Mouse (Mus musculus): ENCODE results near the gene Prss28. TPM values are rescaled to one million over a fixed set of nuclear protein-coding genes. Genes with fewer than 3 reads are reported as not detected.
A peak's percentile ranks its signal among the peaks of the same experiment; 100 is the strongest.

The Prss28 gene
- not detected in 2 replicates for polyA plus RNA-seq (2012; rRNA removed)

DNA sequence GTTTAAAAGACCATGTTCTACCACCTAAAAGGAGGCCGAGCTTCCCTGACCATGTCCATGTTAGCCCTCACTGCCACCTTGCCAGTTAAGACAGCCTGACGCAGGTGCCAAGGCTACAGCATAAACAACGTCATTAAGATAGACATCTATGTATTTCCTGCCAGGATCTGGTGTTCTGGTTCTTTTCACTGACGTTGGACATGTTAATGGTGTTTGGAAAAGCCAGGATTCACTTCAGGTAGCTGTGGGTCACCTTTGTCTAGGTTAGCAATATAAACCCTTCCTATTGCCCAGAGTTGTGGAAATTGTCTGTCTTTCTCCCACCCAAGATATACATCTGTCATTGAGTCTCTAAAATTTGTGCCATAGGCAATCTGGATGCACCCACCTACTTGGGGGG lies at the start of gene Prss28:
Gene Prss28 (plus strand): TSS at position 301 of the 400 bp plus-strand sequence.
- no peak for DNase-seq (ENCODE audit: low read depth)

DNA sequence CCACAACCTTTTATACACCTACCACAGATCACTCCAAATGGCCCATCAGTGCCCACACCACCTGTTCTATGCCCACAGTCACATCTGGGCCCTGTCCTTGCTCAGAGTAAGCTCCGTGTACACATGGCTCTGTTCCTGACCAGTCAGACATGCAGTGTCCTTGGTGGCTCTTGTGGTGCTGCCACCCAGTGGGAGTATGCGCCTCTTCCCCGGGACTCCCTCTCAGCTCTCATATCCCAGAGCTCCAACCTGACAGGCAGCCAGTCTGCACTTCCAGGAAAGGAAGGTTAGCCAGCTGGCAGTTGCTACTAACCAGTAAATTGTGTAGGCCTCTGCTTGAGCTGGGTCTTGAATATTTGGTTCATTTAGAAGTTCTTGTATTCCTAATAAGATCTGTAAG lies 44.0 kb upstream of the Prss28 start:
- no peak for DNase-seq (ENCODE audit: low read depth)

DNA sequence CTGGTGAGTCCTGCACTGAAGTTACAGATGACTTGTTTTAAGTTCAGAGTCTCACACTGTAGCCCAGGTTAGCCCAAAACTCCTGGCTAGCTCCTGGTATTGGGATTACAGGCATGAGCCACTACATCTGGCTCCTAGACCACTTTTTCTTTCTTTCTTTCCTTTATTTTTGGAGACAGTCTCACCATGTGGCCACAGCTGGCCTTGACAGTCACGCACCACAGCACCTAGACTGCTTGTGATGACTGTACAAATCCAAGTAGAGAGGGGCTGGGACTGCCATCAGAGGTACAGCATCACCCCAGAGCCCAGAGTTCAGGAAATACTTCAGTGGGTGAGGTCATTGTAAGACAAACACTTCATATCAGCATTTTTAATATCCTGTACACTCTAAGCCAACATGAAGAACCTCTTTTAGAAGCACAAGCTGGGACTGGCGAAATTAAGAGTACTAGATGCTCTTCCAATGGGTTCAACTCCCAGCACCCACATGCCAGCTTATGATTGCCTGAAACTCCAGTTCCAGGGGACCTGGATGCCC lies 37.6 kb upstream of the Prss28 start:
- no peak for DNase-seq (ENCODE audit: low read depth)

DNA sequence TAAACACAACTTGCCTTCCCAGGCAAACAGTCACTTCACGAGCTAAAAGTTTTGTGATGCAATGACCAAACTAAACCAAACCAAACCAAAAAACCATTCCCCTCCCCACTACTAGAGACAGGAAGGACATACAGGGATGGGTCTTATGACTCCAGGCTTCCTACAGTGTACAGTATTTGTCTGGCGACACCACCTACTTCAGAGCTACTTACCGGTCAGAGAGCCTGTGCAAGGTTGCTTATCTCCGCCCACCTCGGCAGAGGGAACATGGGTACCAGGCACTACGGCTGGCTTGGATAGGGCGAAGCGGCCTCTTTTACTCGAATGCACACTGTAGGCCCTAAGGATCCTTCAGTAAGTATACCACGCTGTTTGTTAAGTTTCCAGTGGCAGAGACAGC lies 36.1 kb upstream of the Prss28 start:
- DNase-seq (ENCODE audit: low read depth) = no peak

DNA sequence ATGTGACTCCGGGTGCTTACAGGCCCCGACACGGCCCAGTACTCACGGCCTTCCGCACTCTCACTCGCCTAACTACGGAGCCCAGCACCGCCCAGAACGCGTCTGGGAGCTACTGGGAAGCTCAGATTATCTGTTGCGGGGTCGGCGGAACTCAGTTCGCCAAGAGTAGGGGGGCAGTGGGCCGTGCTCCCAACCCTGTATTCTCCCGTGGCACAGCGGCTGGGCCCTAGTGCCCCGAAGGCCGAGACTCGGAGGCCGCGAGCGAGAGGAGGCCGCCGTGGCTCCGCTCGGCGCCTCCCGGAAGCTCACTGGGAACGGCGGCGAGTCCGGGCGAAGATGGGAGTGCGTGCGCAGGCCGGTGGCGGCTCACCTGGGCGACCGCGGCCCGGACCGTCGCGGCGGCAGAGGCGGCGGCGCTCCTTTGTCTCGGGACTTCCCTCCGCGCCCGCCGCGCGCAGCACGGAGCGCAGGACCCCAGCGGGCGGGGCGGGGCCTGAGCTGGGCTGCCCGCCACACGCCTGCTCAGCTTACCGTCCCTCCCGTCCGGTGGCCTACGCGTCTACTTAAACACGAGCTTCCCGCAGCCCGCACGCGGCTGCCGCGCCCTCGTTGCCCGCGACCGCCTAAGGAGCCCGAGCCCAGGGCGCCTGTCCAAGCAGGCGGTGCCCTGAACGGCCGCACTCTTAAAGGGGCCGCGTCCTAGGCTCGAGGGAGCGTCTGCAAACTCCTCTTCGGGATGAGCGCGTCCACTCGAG lies 35.3 kb upstream of the Prss28 start:
- DNase-seq (ENCODE audit: low read depth) = no peak

DNA sequence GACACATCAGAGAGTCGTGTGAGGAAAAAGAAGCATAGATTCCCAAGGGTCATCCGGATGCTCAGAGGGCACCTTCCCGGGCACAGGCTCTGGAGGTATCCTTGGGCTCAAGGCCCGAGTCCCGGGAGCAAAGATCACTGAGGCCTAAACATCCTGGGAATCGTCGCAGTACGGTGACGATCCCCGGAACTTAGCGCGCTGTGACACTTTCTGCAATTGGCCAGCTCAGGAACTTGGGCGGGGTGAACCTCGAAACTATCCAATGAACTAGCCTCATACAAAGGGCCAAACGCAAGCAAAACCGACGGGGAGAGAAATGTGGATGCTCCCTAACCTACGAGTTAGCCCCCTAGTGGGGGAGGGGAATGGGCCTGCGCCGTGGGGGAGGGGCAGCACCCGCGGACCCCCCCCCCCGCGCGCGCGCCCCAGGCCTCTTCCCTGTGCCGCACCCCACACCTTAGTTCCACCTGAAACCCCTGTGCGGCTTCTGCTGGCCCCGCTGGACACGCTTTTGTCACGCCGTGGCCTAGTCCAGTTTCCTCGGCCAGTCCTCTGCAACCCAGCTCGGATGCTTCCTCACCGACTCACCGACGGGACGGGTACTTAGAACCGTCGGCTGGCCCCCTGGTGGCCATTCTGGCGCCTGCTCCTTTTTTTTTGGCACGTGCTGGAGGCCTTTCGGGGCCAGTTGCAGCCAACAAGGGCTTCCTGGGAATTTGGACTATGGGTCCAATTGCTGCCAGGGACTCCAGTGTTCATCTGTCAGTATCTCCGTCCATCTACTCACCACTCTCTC lies 34.5 kb upstream of the Prss28 start:
- peak; percentile 98 for DNase-seq (ENCODE audit: low read depth)

DNA sequence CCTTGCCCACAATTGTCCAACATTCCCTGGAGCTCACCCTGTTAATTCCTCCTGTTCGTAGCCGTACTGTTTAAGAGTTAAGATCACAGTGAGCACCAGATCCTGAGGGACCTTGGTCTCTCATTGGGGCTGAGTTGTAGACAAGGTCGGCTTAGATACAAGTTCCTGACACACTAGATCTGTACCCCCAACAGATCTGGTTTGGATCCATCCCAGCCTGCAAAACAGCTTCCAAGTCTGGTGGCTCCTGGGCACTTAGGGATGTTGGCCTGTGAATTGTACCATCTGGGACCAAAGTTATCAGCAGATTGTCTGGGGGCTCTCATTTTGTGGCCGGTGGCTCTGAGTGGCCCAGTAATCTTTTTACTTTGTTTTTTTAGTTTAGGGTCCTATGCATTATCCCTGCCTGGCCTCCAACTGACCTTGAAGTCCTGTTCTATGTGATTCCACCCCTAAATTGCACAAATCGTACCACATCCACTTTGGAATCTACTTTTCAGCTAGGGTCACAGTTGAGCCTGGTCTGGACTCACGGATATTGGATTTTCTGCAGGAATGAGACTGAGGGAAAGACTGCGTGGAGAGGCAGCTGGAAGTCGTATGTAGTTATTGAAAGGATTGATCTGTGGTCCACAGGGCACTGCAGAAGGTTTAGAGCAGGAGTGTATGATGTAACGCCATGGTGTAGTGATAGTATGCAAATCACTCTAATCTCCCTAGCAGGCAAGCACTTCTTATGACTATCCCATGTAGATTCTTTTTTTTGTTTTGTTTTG lies 33.7 kb upstream of the Prss28 start, which contains the start of gene Ube2i:
Gene Ube2i (minus strand): TSS at position 52 of the 776 bp plus-strand sequence.
- no peak for DNase-seq (ENCODE audit: low read depth)

DNA sequence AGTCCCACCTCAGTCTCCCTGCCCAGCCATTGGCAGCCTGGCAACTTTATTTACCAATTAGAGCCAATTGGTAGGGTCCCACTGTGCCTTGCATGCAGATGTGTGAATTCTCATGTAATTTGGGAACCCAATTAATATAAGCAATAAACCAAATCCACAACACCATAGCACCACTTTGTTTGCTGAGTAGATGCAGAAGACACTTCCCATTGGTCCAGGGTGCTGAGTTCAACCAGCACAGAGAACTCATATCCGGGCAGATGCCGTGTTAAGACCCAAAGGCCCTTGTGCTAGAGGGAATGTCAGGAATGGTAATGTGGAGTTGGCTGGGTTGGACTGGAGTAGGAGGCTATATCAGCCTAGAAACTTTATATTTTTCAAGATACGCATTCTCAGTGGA lies 32.6 kb upstream of the Prss28 start:
- no peak for DNase-seq (ENCODE audit: low read depth)

DNA sequence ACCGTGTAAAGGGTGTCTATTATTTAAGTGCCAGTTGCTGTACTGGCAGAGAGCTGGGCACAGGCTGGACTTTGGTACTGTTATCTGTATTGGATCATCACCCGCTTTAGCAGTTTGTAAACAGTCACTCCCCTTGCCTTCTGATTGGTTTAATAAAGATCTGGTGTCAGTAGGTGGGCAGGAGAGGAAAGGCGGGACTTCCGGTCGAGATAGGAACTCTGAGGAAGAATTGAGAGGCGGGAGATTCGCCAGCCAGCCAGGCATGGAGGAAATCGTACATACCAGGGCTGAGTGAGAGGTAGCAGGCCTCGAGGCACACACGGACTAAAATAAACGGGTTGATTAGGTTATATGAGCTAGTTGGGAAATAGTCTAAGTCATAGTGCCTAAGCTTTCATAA lies 26.3 kb upstream of the Prss28 start:
- DNase-seq (ENCODE audit: low read depth) = no peak

DNA sequence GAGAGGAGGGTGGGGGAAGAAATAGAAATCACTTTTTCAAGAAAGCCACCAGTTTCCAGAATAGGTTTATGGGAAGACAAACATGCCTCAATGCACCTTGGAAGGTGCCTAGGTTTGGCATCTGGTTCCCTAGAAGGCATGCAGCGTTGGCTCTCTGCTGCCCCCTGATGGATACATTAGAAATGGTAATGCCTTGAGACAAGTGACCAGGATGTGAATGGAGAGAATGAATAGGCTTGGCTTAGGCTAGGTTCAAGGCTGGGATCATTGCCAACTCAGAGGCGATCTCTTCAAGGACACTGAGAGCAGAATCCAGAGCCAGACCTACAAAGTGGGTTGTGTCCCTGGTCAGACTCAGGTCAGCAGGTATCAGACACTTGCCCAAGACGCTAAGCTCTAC lies 23.4 kb upstream of the Prss28 start:
- no peak for DNase-seq (ENCODE audit: low read depth)

DNA sequence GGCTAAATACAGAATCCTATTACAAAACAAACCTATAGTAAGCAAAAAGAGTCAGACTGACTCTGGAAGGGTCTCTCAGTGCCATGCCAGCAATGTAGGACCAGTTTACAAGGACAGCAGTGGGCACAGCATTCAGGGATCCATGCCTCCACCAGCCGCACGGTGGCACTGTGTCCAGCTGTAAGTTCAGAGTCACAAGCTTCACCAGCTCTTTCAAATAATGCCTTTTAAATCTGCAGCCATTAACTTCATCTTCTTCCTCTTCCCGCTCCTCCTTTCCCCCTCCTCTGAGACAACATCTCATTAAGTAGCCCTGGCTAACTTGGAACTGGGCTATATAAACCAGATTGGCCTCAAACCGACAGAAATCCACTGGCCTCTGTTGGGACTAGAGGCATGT lies 19.6 kb upstream of the Prss28 start:
- no peak for DNase-seq (ENCODE audit: low read depth)

DNA sequence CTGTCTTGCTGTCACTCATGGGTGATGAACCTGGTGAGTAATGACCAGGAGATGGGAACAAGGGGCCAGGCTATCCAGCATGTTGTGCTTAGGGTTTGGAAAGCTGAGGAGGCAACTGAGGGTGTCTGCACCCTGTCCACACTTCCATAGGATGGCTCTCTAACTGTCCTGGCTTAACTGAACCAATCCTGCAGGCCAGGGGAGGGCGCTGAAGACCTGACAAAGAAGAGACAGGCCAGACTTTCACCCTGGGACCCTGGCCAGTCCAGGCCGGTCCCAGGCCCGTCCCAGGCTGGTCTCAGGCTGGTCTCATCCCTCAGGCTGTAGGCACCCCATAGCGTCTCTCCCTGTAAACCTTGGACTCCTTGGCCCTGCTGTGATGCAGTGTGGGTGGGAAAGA lies 18.0 kb upstream of the Prss28 start:
- DNase-seq (ENCODE audit: low read depth) = no peak

DNA sequence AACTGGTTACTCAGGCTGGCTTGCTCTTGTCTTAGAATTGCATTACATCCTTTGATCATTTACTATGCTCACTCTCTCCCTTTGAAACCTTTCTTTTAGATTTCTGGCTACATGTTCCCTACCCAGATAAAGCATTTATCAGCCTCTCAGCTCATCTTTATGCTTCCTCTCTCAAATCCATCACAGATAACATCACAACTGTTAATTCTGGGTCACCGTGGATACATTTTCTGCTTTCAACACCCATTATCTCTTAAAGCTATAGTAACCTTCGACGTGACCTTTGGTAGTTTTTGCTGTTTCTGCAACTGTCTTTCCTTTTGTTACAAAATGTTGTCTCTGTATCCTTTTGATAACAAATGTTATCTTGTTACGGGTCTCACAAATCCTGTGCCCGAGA lies 15.0 kb upstream of the Prss28 start:
- no peak for DNase-seq (ENCODE audit: low read depth)

DNA sequence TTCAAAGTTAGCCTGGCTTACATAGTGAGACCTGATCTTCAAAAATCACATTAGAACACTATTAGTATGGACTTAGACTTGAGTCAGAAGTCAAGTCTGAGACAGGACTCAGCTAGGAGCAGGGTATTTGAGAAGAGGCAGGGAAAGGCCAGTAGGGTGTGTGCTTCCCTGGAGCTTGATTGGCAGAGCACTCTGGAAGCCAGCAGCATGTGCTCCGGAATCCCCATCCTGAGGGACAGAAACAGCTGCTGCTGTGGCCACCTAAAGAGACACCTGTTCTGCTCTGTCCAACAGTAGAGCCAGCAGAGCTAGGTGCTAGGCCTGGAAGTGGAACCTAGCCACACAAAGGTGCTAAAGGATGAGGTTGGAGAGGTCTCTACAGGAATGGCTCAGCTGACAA lies 14.3 kb upstream of the Prss28 start:
- DNase-seq (ENCODE audit: low read depth) = no peak

DNA sequence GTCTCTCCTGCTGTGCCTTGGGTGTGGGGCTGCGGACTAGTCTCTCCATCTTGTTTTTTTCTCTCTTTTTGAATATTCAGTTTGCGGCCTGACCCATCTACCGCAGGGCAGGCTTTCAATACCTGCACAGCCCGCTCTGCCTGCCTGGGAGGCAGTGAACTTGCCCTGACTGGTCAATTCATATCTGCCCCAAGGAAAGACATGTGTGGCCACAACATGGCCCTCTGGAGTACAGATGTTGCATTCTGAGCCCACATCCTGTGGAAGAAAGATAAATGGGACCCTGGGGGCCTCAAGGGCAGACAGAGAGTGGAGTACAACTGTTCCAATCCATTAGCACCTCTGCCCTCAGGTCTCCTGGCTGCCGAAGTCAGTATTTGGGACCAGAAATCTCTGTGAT lies 10.4 kb upstream of the Prss28 start, which contains the start of gene Prss34:
Gene Prss34 (plus strand): TSS at position 301 of the 400 bp plus-strand sequence.
- DNase-seq (ENCODE audit: low read depth) = no peak

DNA sequence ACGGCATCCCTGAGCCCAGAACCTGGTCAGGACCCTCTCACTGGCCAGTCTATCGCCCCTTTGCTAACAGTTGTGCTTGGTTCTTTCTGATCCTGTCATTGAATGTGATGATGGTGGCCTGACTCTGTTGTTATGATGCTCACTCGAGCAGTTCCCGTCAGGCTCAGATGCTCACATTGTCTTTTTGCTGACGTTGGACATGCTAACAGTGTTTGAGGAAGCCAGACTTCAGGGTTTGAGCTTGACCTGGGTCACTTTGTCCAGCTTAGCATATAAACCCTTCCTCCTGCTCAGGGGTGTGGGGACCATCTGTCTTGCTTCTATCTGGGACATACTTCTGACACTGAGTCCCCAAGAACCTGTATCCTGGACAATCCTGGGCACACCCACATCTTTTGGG lies 9.9 kb downstream of the Prss28 start, which contains the start of gene Prss29:
Gene Prss29 (plus strand): TSS at position 301 of the 400 bp plus-strand sequence.
- DNase-seq (ENCODE audit: low read depth) = no peak

DNA sequence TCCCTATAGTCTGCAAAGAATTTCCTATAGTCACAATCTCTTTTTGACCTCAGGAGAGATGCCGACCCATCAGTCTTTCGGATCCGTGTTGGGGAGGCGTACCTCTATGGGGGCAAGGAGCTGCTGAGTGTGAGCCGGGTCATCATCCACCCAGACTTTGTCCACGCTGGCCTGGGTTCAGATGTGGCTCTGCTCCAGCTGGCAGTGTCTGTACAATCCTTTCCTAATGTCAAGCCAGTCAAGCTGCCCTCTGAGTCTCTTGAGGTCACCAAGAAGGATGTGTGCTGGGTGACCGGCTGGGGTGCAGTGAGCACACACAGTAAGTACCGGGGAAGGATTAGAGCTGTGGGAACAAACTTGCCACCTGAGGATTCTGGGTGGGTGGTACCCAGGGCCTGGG lies 12.4 kb downstream of the Prss28 start:
- no peak for DNase-seq (ENCODE audit: low read depth)

DNA sequence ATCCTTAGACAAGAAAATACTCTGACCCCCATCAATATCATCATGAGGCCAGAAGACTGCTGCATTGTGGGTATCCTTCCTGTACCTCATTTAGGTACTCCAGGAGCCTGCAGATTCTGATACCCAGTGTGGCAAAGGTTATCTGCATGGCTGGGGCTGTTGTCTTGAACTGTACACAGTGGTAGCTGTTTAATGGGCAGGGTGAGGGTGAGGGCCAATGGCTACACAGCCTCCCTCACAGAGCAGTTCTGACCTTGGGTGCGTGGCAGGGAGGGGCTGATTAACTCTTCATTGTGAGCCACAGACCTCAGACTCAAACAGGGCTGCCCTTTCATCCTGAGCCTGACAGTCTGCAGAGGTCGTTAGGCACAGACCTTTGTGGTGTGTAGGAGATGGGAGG lies 14.5 kb downstream of the Prss28 start:
- no peak for DNase-seq (ENCODE audit: low read depth)

DNA sequence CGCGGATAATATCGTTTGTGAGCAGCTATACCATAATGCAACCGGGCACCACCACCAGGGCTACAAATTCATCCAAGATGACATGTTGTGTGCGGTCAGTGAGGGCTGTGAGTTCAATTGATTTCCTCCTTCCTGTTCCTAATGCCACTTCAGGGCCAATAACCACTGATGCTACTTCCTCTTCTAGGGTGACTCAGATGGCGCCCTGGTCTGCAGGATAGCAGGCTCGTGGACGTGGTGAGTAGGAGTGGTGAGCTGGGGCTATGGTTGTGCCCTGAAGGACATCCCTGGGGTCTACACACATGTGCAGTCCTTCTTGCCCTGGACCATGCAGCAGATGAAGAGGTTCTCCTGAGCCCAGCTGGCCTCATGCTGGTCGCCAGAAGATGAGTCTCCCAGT lies 23.9 kb downstream of the Prss28 start:
- no peak for DNase-seq (ENCODE audit: low read depth)

DNA sequence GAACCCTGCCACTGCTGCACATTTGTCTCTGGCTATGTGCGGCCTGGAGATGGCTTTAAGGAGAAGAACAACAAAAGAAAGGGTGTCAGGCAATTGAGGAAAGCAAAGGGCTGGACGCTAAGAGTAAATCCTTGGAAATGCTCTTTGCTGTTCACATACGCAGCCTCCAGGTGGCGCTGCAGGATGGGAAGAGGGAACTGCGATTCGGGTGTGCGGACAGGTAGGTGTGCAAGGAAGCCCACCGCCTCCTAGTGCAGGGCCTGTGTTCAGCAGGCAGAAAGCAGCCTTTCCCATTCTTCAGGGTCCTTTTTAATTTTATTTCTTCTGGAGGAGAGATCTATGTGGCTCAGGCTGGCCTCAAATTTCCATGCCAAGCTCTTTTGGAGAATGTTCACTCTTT lies 25.5 kb downstream of the Prss28 start:
- no peak for DNase-seq (ENCODE audit: low read depth)

DNA sequence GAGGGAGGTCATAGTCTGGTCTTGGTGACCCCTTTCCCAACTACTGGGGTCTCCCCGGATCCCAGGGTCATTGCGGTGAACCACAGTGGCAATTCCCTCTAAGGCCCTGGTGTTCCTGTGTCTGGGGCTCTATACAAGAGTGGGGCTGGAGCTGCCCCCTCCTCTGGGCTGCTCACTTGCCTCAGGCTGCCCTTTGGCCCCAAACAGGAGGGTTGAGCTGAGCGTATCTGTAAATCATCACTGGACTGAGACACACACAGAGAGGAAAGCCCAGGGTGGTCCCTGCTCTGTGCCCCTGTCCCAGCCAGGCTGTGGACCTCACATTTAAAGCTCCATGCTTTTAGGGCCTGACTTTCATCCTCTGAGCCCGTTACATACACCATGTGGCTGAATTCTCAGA lies 29.8 kb downstream of the Prss28 start:
- no peak for DNase-seq (ENCODE audit: low read depth)

DNA sequence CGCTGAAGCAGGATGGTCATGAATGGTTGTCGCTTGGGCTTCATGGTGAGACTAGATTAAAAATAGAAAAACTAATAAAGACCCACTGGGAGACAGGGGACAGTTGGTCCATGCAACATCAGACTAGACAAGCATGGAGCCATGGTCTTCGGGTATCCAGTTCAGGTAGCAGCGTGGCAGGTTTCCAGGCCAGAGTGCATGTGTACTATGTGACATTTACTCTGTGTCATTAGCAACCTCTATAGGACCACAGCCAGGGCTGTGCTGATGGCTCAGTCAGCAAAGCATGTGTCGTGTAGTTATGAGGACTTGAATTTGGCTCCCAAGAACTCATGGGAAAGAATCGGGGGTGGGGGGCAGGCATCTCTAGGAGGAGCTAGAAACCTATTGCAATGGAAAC lies 31.6 kb downstream of the Prss28 start:
- no peak for DNase-seq (ENCODE audit: low read depth)

Measured in gonadal fat pad, adult 2 months (tissue).